Mouse (Mus musculus): Measurements from ENCODE around the gene Ifnz.
"Not testable (repeated sequence)": the region's sequence is repeated elsewhere in the genome, so short reads cannot be mapped to it uniquely, and the experiment has no call there.

DNA sequence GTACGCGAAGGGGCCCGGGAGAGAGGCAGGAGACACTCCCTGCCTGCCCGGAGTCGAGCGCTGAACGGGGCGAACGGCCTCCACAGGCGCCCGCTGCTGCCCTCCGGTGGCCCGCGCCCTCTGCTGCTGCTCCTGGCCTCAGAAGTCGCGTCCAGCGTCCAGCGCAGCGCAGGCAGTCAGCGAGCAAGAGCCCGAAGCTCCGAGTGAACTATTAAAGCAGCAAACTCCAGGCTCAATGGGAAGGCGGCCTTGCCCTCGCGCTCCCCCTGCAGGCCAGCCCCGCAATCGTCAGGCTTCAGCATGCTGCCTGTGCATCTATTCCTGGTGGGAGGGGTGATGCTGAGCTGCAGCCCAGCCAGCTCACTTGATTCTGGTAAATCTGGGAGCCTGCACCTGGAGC, 3.5 kb downstream of the Ifnz start, which contains the start of gene Gm13276:
- TF ChIP-seq CTCF (conservative IDR thresholded peaks at IDR 0.05; ENCODE audit: insufficient read depth, insufficient read length, low read depth, low read length); POLR2A (IDR thresholded peaks at IDR 0.05; ENCODE audit: low read depth, low read length): not testable (repeated sequence)

Data from kidney, adult 2 months (tissue).